Mouse (Mus musculus) WW6 (cell line): Measurements from ENCODE around the gene Alkbh6.
A peak's percentile ranks its signal among the peaks of the same experiment; 100 is the strongest.

Source experiments
- DNase-seq: peaks from one replicate; pipeline ENCODE4 v3.0.0-alpha.2; 2013; ENCODE audit warnings: low read depth, low spot score

Alkbh6 gene

GRCm38 (mm10) chr7:30328379-30328778 lies 19.9 kb downstream of the Alkbh6 start:
- DNase-seq = no peak

GRCm38 (mm10) chr7:30331887-30332286 lies 23.4 kb downstream of the Alkbh6 start:
- peak; percentile 90 for DNase-seq

GRCm38 (mm10) chr7:30332622-30333259 lies 24.2 kb downstream of the Alkbh6 start:
- no peak for DNase-seq

- no peak for DNase-seq
Observed at GRCm38 (mm10) chr7:30333436-30333835, 24.9 kb downstream of the Alkbh6 start.

GRCm38 (mm10) chr7:30334563-30334962 lies 26.0 kb downstream of the Alkbh6 start:
- DNase-seq = no peak

- DNase-seq = no peak
Observed at GRCm38 (mm10) chr7:30335688-30336087, 27.2 kb downstream of the Alkbh6 start.

GRCm38 (mm10) chr7:30336384-30336783 lies 27.9 kb downstream of the Alkbh6 start:
- DNase-seq = peak; percentile 83

GRCm38 (mm10) chr7:30339432-30340109 lies 31.1 kb downstream of the Alkbh6 start:
- no peak for DNase-seq

GRCm38 (mm10) chr7:30346635-30347379 lies 38.3 kb downstream of the Alkbh6 start:
- no peak for DNase-seq

- DNase-seq = peak; percentile 78
Observed at GRCm38 (mm10) chr7:30347828-30348227, 39.3 kb downstream of the Alkbh6 start.

GRCm38 (mm10) chr7:30353279-30353822 lies 44.8 kb downstream of the Alkbh6 start:
- no peak for DNase-seq

GRCm38 (mm10) chr7:30354059-30354458 lies 45.5 kb downstream of the Alkbh6 start:
- no peak for DNase-seq

GRCm38 (mm10) chr7:30358378-30359186 lies 50.1 kb downstream of the Alkbh6 start:
- no peak for DNase-seq

- no peak for DNase-seq
Observed at GRCm38 (mm10) chr7:30359276-30359865, 50.9 kb downstream of the Alkbh6 start.

- no peak for DNase-seq
Observed at GRCm38 (mm10) chr7:30360028-30360427, 51.5 kb downstream of the Alkbh6 start.

GRCm38 (mm10) chr7:30362652-30363343 lies 54.3 kb downstream of the Alkbh6 start, which contains the start of gene Lrfn3:
TSS of gene Lrfn3 (minus strand) at chr7:30362772.
- DNase-seq = no peak

GRCm38 (mm10) chr7:30363344-30363738 lies 54.8 kb downstream of the Alkbh6 start:
- DNase-seq = no peak
